Mouse (Mus musculus) heart, adult 2 months (tissue): ENCODE data around the gene Adam22.

Experiments used
- CTCF ChIP-seq: fragments of 200-600 bp; IDR thresholded peaks from 2 replicates; pipeline ENCODE4 v1.8.1; 2022; ENCODE audit warnings: antibody characterized with exemption, mild to moderate bottlenecking, moderate library complexity
- POLR2A ChIP-seq: fragments of 200-500 bp; IDR thresholded peaks from 2 replicates; pipeline ENCODE4 v1.6.1; 2011; ENCODE audit warnings: mild to moderate bottlenecking, low read depth, low read length, control low read depth; ENCODE audit not compliant: insufficient read depth

GRCm38 (mm10) chr5:8408746-8409145, 40.8 kb upstream of the Adam22 start:
- TF ChIP-seq CTCF, result 0 out of 2 replicates have a peak, but pooled peaks have one; percentile 18
- TF ChIP-seq POLR2A, result no peak
